Mouse (Mus musculus): Measurements from ENCODE around the gene Npm1.

The Npm1 gene

DNA sequence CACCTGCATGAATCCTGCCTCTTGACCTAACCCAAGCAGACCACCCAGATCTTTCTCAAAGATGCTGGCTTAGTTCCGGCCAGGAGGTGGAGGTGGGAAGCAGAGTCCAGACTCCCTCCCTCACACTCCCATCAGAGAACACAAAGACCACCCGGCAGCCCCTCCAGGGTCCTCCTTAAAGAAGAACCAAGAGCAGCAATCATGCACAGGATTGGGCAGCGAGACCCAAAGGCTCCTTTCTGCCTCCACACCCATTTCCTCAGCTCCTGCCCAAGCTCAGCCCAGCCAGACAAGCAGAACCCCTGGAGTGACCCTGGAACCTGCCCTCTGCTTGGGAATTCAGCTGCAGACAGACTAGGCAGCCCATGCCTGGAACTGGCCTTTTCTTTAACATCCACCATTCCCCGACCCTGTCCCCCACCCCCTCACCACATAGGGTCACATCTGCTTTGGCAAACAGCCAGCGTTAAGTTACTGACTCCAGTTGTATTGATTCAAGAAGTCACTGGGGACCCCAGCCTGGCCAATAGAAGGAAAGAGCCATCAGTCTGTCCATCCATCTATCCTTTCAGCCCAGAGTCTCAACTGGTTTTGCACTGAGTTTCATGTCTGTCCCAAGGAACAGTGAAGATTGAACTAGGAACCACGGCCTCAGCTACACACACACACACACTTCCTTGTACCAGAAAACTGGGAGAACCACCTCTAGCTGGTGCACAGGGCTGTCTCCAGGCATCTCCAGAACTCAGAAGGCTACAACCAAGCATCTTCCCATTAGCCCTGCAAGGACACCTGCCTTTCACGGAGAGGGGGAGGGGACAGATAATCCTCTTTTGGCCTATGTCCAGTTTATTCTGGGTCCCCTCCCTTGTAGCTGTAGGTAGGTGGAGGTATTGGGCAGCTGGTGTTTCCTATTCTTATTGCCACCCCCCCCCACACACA, 17.5 kb downstream of the Npm1 start:
- no peak for DNase-seq

DNA sequence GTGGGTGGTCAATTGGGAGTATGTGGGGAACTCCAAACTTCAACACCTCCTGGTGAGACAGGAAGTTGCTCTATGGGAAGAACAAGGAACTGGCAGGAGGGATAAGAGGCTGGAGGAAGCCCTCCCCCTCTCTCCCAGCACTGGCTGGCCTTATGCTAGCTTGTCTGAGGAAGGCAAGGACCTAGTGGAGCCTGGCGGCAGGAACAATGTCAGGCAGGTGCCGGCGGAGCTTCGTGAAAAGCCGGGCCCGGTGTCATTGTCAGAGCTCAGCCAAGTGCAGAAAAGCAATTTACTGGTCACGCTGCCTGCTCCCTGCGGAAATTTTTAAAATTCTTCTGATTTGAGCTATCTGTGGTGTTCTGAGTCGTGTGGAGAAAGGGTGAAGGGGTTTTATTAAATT, 19.1 kb downstream of the Npm1 start:
- no peak for DNase-seq

DNA sequence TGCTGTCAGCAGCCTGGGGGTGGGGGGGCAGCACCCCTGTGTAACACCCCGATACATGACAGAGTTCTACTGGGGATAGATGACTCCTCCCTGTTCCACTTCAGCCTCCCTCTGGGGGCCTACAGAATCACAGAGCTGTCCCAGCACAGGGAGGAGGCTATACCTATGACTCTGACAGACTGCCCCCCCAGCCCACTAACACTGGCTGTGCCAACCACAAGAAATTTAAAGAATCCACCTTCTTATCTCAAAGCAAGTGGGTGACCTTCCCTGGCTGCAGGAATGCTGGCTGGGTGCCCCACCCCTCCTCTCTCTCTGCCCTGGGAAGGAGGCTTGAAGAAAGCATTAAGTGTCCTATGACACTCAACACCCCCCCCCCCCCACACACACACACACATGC, 20.2 kb downstream of the Npm1 start:
- DNase-seq: no peak

DNA sequence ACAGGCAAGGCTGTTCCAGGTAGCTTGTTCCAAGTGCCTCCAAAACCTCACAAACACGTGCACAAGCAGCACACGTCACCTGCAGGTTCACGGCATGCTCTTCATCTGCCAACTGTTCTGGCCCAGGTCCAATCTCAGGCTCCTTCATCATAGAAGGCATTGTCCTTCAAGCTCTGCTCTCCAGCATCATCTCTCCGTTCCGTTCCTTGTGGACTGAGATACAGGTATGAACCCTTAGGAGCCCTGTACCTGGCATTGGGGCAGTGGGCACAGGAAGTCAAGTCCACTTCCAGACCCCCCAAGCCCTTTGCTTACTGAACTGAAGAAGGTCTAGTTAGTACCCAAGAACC, 22.9 kb downstream of the Npm1 start:
- no peak for DNase-seq

DNA sequence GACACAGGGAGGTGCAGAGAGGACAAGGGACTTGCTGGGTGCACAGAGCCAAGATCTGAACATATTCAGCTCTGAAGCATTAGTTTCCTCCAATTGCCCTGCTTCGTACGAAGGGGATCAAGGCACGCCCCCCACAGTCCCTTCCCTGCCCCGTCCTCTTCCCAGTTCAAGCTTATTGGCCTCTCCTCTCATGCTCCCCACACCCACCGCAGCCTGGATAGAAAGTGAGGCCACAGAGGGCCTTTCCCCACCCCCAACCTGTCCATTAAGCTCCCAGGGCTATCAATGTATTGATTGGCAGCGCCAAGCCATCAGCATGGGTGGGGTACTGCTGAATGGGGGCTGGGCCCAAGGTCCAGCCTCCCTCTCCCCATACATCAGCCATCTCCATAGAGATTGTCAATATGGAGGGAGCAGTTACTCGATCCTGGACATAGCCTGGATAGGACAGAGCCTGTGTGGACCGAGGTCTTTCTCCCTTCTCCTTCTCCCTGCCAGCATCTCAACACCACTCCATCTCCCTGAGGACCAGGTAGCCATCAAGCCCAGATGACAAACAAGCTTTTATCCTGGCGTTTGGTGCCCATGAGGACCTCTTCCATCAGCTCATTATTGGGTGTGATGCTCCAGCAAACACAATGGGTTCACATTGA, 23.4 kb downstream of the Npm1 start:
- DNase-seq: no peak

DNA sequence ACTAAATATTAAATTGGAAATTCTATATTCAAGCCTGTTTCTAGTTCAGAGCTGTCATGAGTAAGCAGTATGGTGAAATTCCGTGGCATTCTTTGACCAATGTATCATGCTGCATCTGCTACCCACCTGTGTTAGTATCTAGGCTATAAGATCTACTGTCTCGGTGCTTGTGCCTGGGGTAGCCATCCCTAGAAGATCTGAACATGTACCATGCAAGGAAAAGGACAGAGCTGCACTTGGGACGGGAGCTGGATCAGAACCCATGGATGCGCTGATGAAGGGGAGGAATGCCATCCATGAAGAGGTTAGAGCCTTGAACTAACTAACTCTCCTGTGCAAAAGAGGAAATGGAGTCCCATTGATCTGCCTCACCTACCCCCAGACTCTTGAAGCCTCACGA, 24.3 kb downstream of the Npm1 start:
- no peak for DNase-seq

DNA sequence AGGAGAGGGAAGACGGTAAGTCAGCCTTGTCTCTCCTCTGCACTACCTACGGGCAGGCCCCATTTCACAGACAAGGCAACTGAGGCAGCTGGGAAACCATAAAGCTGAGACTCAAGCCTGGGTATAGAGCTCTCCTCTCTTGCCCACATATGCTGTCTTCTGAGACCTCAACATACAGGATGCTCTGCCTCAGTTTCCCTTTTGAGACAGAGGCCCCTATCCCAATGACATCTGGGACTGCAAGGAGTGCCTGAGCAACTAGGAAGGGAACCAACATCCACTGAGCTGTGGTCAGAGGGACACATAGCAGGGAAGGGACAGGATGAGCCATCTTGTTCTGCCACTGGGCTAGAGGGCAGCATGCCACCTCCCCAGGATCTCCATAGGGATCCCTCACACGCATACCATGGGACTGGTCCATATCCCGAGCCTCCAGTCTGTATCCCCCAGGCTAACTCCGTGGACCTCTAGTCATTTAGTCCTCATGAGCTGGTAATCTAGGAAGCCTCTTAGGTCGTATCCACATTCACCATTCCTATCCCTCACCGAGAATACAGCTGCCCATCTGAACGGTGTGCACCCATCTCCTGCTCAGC, 28.5 kb downstream of the Npm1 start:
- no peak for DNase-seq

DNA sequence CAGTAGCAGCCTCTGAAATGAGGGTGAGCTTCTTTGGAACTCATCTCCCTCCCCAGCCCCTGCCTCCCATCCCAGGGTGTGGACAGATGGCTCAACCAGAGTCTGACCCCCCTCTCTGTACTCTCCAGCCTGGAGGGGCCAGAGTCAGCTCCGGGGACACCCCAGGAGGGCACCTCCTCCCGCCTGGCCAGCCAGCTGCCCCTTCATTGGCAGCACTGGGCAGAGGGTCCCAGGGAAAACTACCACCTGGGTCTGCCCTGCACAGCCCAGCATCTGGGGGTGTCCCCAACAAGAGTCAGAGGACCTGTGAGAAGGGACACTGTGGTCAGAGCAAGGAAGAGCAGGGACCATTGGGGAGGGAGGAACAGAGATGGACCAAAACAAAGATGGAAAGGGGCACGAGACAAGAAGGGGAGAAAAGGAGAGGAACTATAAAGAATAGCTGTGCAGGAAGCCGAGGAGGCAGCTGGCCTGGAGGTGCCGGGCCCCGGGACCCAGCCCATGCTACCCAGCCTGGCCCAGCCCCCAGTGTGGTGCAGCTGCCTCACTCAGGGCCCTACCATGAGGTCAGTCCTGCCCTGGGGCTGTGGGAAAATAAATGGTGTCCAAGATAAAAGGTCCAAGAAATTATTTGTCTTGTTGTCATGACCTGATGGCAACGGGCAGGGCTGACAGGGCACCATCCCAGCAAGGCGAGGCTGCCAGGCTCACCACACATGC, 30.2 kb downstream of the Npm1 start:
- DNase-seq: no peak

DNA sequence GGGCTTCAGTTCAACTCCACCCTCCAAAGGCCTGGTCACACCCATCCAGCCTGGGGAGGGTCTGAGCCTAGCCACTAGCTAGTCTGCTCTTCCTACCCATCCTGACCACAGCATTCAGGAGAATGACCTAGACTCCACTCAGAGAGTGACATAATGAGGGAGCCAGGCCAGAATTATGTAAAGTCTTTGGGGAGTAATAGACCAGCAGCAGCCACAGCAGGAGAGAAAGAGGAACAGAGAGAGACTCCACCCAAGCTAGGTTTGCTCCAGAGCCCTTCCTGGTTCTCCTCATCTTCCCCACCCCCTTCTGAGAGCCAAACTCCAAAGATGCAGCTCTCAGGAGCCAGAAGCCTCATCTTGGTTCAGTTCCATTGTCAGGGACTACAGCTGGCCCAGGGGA, 35.9 kb downstream of the Npm1 start:
- DNase-seq: no peak

DNA sequence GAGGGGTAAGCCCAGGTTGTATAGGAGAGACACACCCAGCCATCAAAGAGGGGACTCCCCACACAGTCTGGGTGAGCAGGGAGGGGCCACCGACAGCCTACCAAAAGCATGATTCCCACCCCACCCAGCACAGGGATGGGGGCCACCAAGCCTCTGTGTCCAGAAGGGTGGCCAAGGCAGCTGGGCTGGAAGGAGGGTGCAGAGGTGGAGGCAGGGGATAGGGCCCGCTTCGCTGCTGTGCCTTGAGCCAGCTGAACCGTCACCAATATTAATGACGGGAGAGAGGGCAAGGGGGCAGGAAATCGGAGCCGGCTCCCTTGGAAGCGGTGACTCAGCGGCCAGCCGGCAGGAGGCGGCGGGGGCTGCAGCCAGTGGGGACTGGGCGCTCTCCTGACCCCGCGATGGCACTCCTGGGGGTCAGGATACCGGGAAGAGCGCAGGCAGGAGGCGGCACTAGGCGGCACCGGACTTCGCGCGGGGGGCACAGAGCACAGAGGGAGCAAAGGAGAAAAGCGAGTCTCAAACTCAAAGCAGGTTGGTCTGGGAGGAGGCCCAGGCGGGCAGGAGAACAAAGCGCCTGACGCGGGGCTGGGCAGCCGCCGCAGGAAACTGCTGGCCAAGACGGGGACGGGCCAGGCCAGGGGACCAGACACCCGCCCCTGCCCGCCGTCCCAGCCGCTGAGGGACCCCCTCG, 40.3 kb downstream of the Npm1 start:
- DNase-seq: no peak

DNA sequence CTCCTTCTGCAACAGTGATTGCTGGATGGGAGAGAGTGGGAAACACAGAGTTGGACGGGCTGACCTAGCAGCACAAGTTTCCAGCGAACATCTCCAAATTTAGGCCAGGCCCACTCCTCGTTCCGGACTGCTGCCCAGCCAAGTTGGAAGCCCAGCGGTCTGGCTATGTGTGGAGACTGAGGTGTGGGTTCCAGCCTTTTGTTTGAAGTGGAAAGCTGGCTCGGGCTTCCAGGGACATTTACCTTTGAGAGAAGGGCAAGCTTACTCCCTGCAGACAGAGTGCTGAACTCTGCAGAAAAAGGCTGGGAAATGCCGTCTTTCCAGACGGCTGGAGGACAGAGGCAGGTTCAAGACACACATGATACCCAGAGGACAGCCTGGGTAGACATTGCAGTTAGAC, 43.5 kb downstream of the Npm1 start:
- no peak for DNase-seq

DNA sequence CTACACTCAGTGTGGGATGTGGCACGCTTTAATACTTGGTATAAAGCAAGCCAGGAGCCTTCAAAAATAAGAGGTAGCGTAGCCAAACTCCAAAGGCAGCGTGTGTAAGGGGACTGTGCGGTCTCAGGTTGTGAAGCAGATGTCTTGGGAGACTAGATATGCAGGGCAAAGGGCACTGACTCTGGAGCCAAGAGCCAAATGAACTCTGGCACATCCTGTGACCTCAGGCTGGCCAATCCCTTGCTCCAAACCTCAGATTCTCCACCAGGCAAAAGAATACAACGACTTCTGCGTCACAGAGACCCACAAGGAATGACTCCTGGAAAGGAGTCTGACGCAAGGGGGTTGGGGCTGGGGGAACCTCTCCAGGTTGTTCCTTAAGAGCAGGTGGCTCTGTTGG, 43.9 kb downstream of the Npm1 start:
- DNase-seq: no peak

DNA sequence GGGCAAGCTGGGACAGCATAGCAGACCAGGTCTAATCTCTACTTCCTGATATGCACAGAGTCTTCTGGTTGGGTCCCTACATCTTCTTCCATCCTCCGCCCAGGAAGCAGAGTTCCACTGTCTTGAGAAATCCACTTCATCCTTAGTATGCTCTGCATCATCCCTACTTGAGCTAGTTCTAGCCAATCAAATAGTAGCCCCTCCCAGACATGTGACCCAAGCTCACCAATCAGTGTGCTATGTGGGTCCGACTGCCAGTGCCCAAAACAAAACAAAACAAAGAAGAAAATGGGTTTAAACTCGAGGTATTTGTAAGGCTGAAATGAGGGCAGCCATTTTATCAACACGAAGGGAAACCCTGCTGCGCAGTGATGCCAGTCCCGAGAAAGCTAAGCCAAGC, 44.5 kb downstream of the Npm1 start:
- DNase-seq: no peak

DNA sequence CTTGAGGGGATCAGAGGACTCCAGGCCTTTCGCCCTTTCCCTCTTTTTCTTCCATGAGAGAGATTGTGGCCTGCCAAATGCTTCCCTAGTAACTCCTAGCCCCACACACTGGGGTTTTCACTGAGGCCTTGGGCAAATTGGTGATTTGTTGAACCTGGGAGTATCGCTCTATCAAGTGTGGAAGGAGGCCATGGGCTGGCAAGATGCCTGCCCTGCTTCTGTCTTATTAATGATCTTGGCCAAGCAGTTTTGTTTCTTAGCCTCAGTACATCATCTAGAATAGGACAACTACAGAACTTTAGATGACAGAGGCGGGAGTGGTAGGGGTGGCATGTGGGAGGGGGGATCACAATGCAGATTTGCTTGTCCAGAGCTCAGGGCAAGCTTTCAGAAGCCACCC, 47.2 kb downstream of the Npm1 start:
- no peak for DNase-seq

DNA sequence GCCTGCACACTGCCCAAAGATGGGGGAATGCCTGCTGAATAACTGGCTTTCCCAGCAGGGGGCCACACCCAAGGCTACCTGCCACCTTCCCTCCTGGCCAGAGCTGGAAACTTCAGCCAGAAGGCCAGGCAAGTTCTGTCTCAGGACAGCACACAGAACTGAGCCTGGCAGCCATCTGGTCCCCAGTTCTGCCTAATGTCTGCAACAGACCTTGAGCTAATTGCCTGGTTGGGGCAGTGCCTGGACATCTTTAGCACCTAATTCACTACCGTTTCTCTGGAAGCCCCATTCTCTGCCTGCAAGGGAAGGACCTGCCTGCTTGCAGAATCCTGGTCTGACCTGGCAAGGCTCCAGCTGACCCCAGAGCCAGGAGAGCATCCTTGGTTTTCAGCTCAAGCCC, 50.6 kb downstream of the Npm1 start:
- DNase-seq: no peak

DNA sequence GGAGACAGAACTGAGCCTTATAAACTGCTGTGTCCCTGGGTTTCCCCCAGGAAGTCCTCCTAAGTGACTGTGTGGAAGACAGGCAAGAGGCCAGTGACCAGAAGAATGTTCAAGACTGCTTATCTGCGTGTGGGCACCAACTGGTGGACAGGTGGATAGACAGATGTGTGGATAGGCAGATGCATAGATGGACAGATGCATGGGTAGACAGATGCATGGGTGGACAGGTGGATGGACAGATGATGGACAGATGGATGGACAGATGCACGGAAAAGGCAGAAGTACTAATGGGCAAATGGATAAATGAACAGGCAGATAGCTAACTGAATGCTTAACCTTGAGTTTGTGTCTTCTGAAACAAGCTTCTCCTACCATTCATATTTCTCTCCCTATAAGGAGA, 52.9 kb downstream of the Npm1 start:
- no peak for DNase-seq

DNA sequence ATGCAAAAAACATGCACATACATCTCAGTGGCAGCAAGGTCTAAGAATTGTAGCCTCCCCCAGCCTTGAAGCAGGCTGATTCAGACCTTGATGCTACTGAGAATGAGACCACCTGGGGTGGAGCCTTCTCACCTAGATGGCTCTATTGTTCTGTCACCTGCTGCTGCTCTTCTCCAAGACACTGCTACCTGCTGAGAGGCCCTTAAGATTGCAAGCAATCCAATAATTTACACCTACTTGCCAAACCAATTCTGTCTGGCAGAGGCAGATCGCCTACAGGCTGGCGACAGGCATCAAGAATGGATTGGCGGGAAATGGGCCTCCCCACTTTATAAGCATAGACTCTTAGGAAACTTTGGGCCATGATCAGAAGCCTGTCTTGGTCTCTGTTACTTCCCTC, 55.5 kb downstream of the Npm1 start:
- no peak for DNase-seq

DNA sequence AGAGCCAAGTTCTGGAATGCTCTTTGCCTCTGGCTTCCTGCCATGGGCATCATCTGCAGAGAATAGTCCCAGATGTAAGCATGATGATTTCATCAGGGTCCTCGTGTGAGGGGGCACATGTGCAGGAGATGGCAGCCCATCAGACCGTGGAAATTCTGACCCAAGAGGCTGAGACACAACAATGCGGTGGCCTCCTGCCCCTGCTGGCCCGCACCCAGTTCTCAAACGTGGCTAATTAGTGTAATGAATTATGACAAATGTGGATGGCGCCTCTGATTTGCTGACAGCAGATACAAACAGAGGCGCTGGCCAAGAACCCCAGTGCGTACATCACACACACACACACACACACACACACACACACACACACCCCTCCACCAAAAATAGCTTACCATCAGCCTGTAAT, 58.1 kb downstream of the Npm1 start:
- no peak for DNase-seq

DNA sequence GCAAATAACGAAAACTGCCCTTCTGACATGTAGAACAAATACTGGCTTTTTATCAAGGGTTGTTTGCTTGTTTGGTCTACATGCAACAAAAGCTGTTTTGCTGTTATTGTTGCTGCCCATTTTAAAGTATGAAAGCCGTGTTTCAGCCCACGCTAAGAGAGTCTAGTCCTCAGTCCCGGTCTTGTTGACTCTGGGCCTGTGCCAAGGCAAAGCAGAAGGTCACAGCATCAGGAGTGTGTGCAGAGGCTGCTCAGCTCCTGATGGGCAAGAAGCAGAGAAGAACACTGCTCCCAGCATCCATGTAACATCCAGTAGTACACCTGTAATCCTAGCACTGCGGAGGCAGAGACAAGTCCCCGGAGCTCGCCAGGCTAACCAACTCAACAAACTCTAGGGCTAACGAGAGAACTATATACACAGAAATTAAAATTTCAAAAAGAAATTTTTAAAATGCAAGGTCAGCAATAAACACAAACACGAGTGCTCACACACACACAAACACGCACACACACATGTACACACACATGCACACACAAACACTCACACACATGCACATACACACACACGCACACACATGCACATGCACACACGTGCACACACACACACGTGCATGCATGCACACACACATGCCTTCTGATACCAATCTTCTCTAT, 59.6 kb downstream of the Npm1 start:
- no peak for DNase-seq

Measured in right cerebral cortex, postnatal 14 days (tissue).